Mouse (Mus musculus) megakaryocyte-erythroid progenitor cell, adult 5-6 weeks (primary cell): ENCODE results near the gene Zfp446. TPM values are rescaled to one million over a fixed set of nuclear protein-coding genes. Genes with fewer than 3 reads are reported as not detected.
"Not testable (repeated sequence)": the region's sequence is repeated elsewhere in the genome, so short reads cannot be mapped to it uniquely, and the experiment has no call there.

Source experiments
- ATAC-seq: replicated peaks from 2 replicates; pipeline ENCODE4 v1.8.0; 2016; ENCODE audit warnings: mild to moderate bottlenecking, inconsistent platforms; ENCODE audit not compliant: severe bottlenecking, poor library complexity, low FRiP score, low TSS enrichment
- total RNA-seq, 2 experiments: library from RNA; stranded (forward) in 1 of 2; stranded (reverse) in 1 of 2; fragments of 200-1000, 215-1000 nt in 1 of 2; fragments of >200 nt in 1 of 2; fragmentation: Nextera tagmentation in 1 of 2; gene quantifications; 2 replicates each; pipeline ENCODE4 v1.2.3; 2014 to 2017

Zfp446 gene
- total RNA-seq (2014; fragmentation: Nextera tagmentation) = 6.1 and 9.0 TPM in 2 replicates
- 1.6 and 1.9 TPM in 2 replicates for total RNA-seq (2017)

- ATAC-seq = peak; percentile 96
These were observed at the start of gene Zfp446 for GRCm38 (mm10) chr7:12977682-12978389. Zfp446 (plus strand) TSS chr7:12977848.

GRCm38 (mm10) chr7:12933615-12934140 is 44.0 kb upstream of the Zfp446 start:
- ATAC-seq = no peak

- ATAC-seq = peak; percentile 59; the same call in 1 of the 2 replicates
These were observed 42.8 kb upstream of the Zfp446 start for GRCm38 (mm10) chr7:12934808-12935207.

- not testable (repeated sequence) for ATAC-seq
These were observed 40.3 kb upstream of the Zfp446 start for GRCm38 (mm10) chr7:12937254-12937803.

- no peak for ATAC-seq
These were observed 37.0 kb upstream of the Zfp446 start for GRCm38 (mm10) chr7:12940599-12940998.

- ATAC-seq = peak; percentile 92
These were observed 34.2 kb upstream of the Zfp446 start for GRCm38 (mm10) chr7:12943488-12943887.

GRCm38 (mm10) chr7:12949032-12949871 is 28.4 kb upstream of the Zfp446 start:
- peak; percentile 97 for ATAC-seq

- ATAC-seq = peak; percentile 45
These were observed 27.8 kb upstream of the Zfp446 start for GRCm38 (mm10) chr7:12949872-12950229.

GRCm38 (mm10) chr7:12954896-12955295 is 22.8 kb upstream of the Zfp446 start:
- ATAC-seq = peak; percentile 89

- ATAC-seq = no peak
These were observed 20.1 kb upstream of the Zfp446 start for GRCm38 (mm10) chr7:12957511-12957910.

GRCm38 (mm10) chr7:12958948-12959347 is 18.7 kb upstream of the Zfp446 start:
- ATAC-seq = no peak

GRCm38 (mm10) chr7:12959718-12960117 is 17.9 kb upstream of the Zfp446 start:
- no peak for ATAC-seq

- peak; percentile 71 for ATAC-seq
These were observed 16.0 kb upstream of the Zfp446 start for GRCm38 (mm10) chr7:12961511-12962141.

- peak; percentile 90 for ATAC-seq
These were observed 12.0 kb upstream of the Zfp446 start, which contains the start of gene Zfp324 for GRCm38 (mm10) chr7:12965678-12966091. Zfp324 (plus strand) TSS chr7:12965838.

- peak; percentile 55 for ATAC-seq
These were observed 11.4 kb upstream of the Zfp446 start for GRCm38 (mm10) chr7:12966104-12966845.

GRCm38 (mm10) chr7:12970906-12971305 is 6.7 kb upstream of the Zfp446 start:
- ATAC-seq = no peak

- ATAC-seq = no peak
These were observed 1.5 kb downstream of the Zfp446 start for GRCm38 (mm10) chr7:12978931-12979722.

GRCm38 (mm10) chr7:12979776-12980175 is 2.1 kb downstream of the Zfp446 start:
- ATAC-seq = no peak
